Mouse (Mus musculus): ENCODE results near the gene Pnrc1. TPM values are rescaled to one million over a fixed set of nuclear protein-coding genes. Genes with fewer than 3 reads are reported as not detected.
A peak's percentile ranks its signal among the peaks of the same experiment; 100 is the strongest.

Pnrc1 gene
- polyA plus RNA-seq, 1 experiment from 2014 or later, result 72.8 TPM

DNA sequence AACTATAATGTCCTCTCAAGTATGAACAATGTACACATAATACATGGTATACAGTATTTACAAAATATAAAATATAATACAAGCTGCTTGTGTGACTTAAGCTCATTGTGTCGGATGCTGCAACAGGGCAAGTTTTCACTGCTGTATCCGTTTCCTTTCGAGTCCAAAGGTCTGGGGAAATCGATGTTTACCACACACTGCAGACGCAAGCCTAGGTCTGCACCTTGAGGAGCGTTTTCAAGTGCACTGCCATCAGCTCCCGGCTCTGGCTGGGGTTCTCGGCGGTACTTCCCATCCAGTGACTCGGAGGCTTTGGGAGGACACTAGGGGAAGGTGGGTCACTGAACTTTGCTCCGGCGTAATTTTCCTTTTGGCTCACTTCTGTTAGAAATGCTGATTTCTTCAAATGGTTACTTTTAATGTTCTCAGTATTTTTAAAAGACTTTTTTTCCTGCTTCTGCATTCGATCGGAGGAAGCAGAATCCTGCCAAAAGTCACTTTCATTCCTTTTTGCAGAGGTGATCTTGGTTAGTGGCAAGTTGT, 44.0 kb downstream of the Pnrc1 start:
- no peaks in the 10 kb centered on the region for H3K9me3 ChIP-seq
- peak overlapping the region; percentile 98 for H3K4me3 ChIP-seq
- 80% methylated on average over 14 of the region's 14 CpGs for WGBS
- peak overlapping the region; percentile 88 for H3K4me2 ChIP-seq
- ATAC-seq (ENCODE audit: extremely low read depth, insufficient number of reproducible peaks, low FRiP score, low TSS enrichment), result no peak
- H3K9ac ChIP-seq, result peak overlapping the region; percentile 92
- no peaks in the 10 kb centered on the region for H3K27me3 ChIP-seq (replicated peaks)
- peaks cover 43% of the 10 kb centered on the region for H3K4me1 ChIP-seq
- H3K27ac ChIP-seq (replicated peaks), result no peak overlapping the region
- peaks cover 40% of the 10 kb centered on the region for H3K36me3 ChIP-seq

GRCm38 (mm10) chr4:33243921-33244320, 46.0 kb downstream of the Pnrc1 start:
- H3K4me3 ChIP-seq, result no peak overlapping the region
- no peak for ATAC-seq (ENCODE audit: extremely low read depth, insufficient number of reproducible peaks, low FRiP score, low TSS enrichment)
- H3K27me3 ChIP-seq (replicated peaks), result no peaks in the 10 kb centered on the region
- no peak overlapping the region for H3K9ac ChIP-seq
- no peak overlapping the region; the same call in 1 of the 2 replicates for H3K27ac ChIP-seq (replicated peaks)
- no peaks in the 10 kb centered on the region for H3K9me3 ChIP-seq
- WGBS, result 75% methylated on average over 4 of the region's 4 CpGs
- peaks cover 40% of the 10 kb centered on the region for H3K36me3 ChIP-seq
- H3K4me1 ChIP-seq, result peaks cover 33% of the 10 kb centered on the region
- H3K4me2 ChIP-seq, result 0 out of 2 replicates have a peak overlapping the region, but pooled peaks have one; percentile 27

DNA sequence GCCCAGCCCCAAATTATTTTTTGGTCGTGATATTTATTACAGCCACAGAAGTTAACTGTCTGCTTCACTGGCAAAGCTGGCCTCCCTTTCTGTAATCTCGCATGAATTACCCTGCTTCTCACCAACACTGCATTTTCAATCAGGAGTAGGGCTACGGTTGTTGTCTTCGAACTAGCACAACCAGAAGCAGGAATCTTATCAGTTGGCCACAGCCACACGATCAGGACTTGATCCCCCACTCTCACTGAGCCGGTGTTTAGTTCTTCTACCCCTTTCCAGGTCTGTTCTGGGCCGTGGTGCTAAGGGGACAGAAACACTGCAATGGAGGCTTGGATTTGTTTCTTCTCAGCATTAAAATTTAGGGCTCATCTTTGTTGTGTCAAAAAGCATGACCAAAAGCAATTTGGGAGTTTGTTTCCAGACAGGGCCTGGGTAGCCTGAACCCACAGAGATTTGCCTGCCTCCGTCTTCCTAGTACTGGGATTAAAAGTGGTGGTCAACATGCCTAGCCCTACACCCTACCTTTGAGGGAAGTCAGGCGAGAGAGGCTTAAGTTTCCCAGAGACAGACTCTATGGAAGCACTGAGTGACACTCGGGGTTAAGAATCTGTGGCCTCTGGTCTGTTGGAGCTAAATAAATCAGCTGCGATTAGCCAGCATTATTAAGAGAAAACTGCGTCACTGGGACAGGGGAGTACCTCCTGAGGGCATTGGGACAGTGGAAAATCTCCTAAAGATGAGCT, 46.8 kb downstream of the Pnrc1 start:
- WGBS, result 59% methylated on average over 12 of the region's 12 CpGs
- H3K4me2 ChIP-seq, result no peak overlapping the region
- H3K4me1 ChIP-seq, result peaks cover 33% of the 10 kb centered on the region
- H3K27me3 ChIP-seq (replicated peaks), result no peaks in the 10 kb centered on the region
- no peak overlapping the region for H3K9ac ChIP-seq
- no peaks in the 10 kb centered on the region for H3K9me3 ChIP-seq
- H3K4me3 ChIP-seq, result no peak overlapping the region
- H3K36me3 ChIP-seq, result peaks cover 40% of the 10 kb centered on the region
- H3K27ac ChIP-seq (replicated peaks), result no peak overlapping the region
- no peak for ATAC-seq (ENCODE audit: extremely low read depth, insufficient number of reproducible peaks, low FRiP score, low TSS enrichment)

DNA sequence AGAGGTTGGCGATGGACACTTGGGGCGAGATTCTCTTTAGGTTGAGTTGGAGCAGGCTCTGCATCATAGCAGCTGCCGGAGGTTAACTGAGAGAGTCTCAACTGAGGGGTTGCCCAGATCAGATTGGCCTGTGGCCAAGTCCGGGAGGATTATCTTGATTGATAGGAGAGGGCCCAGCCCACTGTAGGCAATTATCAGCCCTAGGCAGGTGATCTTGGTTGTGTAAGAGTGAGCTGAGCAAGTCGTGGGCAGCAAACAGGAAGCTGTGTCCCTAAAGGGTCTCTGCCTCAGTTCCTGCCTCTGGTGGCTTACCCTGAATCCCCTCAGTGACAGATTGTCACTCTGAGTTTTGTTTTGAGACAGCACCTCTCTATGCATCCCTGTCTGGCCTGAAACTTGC, 47.4 kb downstream of the Pnrc1 start:
- peaks cover 40% of the 10 kb centered on the region for H3K36me3 ChIP-seq
- no peak overlapping the region for H3K4me3 ChIP-seq
- H3K27ac ChIP-seq (replicated peaks), result no peak overlapping the region
- H3K27me3 ChIP-seq (replicated peaks), result no peaks in the 10 kb centered on the region
- no peak for ATAC-seq (ENCODE audit: extremely low read depth, insufficient number of reproducible peaks, low FRiP score, low TSS enrichment)
- peaks cover 33% of the 10 kb centered on the region for H3K4me1 ChIP-seq
- H3K9me3 ChIP-seq, result no peaks in the 10 kb centered on the region
- no peak overlapping the region for H3K4me2 ChIP-seq
- WGBS, result 58% methylated on average over 5 of the region's 5 CpGs
- H3K9ac ChIP-seq, result no peak overlapping the region

GRCm38 (mm10) chr4:33230881-33231280, 59.1 kb downstream of the Pnrc1 start:
- H3K4me1 ChIP-seq, result no peaks in the 10 kb centered on the region
- H3K9ac ChIP-seq, result no peak overlapping the region
- H3K4me2 ChIP-seq, result no peak overlapping the region
- no peaks in the 10 kb centered on the region for H3K36me3 ChIP-seq
- H3K27me3 ChIP-seq (replicated peaks), result no peaks in the 10 kb centered on the region
- no peaks in the 10 kb centered on the region for H3K9me3 ChIP-seq
- no peak overlapping the region for H3K4me3 ChIP-seq
- H3K27ac ChIP-seq (replicated peaks), result no peak overlapping the region
- ATAC-seq (ENCODE audit: extremely low read depth, insufficient number of reproducible peaks, low FRiP score, low TSS enrichment), result no peak
- WGBS, result 82% methylated on average over 18 of the region's 18 CpGs

DNA sequence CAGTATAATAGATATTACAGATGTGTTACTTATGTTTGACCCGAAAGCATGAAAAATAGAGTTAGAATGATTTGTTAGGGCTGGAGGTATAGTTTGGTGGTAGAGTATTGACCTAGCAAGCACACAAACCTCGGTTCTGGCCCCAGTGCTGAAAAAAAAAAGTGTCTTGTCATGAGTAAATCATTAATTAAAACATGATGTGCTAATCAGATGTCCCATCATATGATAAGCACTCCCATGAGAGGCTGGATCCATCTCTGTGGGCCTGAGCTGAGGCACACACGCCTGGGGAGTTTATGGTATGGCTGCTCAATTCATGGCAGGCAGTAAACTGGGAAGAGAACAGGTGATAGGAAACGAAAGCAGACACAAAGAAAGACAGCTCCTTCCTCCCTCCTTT, 60.3 kb downstream of the Pnrc1 start:
- no peaks in the 10 kb centered on the region for H3K4me1 ChIP-seq
- no peak overlapping the region for H3K4me2 ChIP-seq
- no peaks in the 10 kb centered on the region for H3K9me3 ChIP-seq
- no peak overlapping the region for H3K27ac ChIP-seq (replicated peaks)
- H3K4me3 ChIP-seq, result no peak overlapping the region
- H3K27me3 ChIP-seq (replicated peaks), result no peaks in the 10 kb centered on the region
- no peak overlapping the region for H3K9ac ChIP-seq
- 74% methylated on average over 4 of the region's 4 CpGs for WGBS
- no peaks in the 10 kb centered on the region for H3K36me3 ChIP-seq
- no peak for ATAC-seq (ENCODE audit: extremely low read depth, insufficient number of reproducible peaks, low FRiP score, low TSS enrichment)

- Histone ChIP-seq H3K4me1 (no peaks in the 10 kb centered on the region), H3K9ac (no peak overlapping the region), H3K4me3 (no peak overlapping the region), H3K27ac (replicated peaks) (no peak overlapping the region), H3K27me3 (replicated peaks) (no peaks in the 10 kb centered on the region), H3K9me3 (no peaks in the 10 kb centered on the region), H3K36me3 (no peaks in the 10 kb centered on the region), H3K4me2 (no peak overlapping the region)
- ATAC-seq (ENCODE audit: extremely low read depth, insufficient number of reproducible peaks, low FRiP score, low TSS enrichment), result no peak
- 83% methylated on average over 7 of the region's 7 CpGs for WGBS
Observed at GRCm38 (mm10) chr4:33227164-33227563, 62.8 kb downstream of the Pnrc1 start.

GRCm38 (mm10) chr4:33224003-33224675, 65.8 kb downstream of the Pnrc1 start:
- 64% methylated on average over 7 of the region's 7 CpGs for WGBS
- H3K9me3 ChIP-seq, result no peaks in the 10 kb centered on the region
- H3K4me1 ChIP-seq, result no peaks in the 10 kb centered on the region
- H3K4me2 ChIP-seq, result no peak overlapping the region
- no peaks in the 10 kb centered on the region for H3K27me3 ChIP-seq (replicated peaks)
- no peak overlapping the region for H3K4me3 ChIP-seq
- ATAC-seq (ENCODE audit: extremely low read depth, insufficient number of reproducible peaks, low FRiP score, low TSS enrichment), result no peak
- H3K36me3 ChIP-seq, result no peaks in the 10 kb centered on the region
- no peak overlapping the region for H3K9ac ChIP-seq
- H3K27ac ChIP-seq (replicated peaks), result no peak overlapping the region

DNA sequence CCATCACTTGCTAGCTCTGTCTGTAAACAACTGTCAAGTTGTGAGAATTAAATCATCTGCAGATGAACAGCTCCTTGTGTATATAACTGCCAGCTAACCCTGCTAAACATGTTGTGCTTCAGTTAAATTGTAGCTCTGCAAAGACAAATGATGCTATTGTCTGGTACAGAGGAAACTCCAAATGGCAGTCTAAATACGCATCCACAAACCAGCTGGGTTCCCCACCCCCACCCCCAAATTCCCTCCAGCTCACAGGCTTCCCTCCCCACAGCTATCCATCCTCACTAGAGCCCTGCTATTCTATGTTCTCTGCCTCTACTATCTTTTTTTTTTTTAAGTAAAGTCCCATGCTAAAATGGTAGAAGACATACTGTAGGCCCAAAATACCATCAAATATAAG, 68.1 kb downstream of the Pnrc1 start:
- H3K36me3 ChIP-seq, result no peaks in the 10 kb centered on the region
- H3K4me3 ChIP-seq, result no peak overlapping the region
- no peaks in the 10 kb centered on the region for H3K27me3 ChIP-seq (replicated peaks)
- H3K27ac ChIP-seq (replicated peaks), result no peak overlapping the region
- H3K4me2 ChIP-seq, result no peak overlapping the region
- H3K9ac ChIP-seq, result no peak overlapping the region
- 64% methylated on average over 1 of the region's 1 CpGs for WGBS
- no peaks in the 10 kb centered on the region for H3K9me3 ChIP-seq
- ATAC-seq (ENCODE audit: extremely low read depth, insufficient number of reproducible peaks, low FRiP score, low TSS enrichment), result no peak
- H3K4me1 ChIP-seq, result no peaks in the 10 kb centered on the region

DNA sequence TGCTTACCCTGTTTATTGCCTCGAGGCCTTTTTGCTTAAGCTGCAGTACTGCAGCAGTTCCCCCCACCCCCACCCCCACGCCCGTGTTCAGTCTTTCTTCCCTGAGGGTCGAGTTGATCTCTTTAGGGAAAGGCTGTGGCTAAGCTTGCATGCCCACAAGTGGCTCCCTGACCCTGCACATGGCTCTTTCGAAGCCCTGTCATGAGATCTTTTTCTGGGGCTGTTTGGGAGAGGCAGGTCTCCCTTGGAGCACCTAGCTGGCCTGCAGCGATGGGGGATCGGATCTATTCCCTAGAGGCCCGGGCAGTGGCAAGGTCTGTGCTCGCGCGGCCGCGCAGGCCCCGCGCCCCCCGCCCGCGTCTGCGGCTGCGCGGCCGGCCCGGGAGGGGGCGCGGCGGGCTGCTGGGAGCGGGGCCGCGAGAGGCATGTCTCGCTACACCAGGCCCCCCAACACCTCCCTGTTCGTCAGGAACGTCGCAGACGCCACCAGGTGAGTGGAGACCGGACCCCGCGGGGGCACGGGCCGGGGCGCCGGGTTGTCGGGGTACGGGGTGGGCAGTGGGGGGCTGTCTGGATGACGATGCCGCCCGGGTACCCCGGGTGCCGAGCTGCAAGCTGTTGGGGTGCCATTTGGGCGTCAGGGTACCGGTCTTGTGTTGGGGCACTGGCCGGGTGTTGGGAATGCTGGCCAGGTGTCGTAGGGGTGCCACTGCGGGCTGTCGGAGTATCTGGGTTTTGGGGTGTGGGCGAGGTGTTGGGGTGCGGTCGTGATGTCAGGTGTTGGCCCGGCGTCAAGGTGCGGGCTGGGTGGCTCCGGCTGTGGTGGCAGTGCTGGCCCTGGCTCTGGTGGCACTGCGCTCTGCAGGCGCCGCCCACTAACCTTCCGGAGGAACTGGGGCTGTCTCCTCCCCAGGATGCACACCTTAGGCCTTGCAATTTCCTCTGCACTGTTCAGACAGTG, 80.8 kb downstream of the Pnrc1 start, which contains the start of gene Srsf12:
Gene Srsf12, plus strand, starts transcription at position 111 of the 961 bp plus-strand sequence.
- H3K27ac ChIP-seq (replicated peaks), result no peak within 1 kb of the TSS
- no peaks in the 10 kb centered on the region for H3K9me3 ChIP-seq
- H3K36me3 ChIP-seq, result no peaks in the 10 kb centered on the region
- peak within 1 kb of the TSS; percentile 66 for H3K4me3 ChIP-seq
- 5% methylated on average over 65 of the region's 65 CpGs for WGBS
- H3K9ac ChIP-seq, result peak within 1 kb of the TSS; percentile 85
- peaks cover 15% of the 10 kb centered on the region; the same call in 1 of the 2 replicates for H3K4me1 ChIP-seq
- no peak; the same call in 1 of the 2 replicates for ATAC-seq (ENCODE audit: extremely low read depth, insufficient number of reproducible peaks, low FRiP score, low TSS enrichment)
- H3K4me2 ChIP-seq, result peak within 1 kb of the TSS; percentile 99
- H3K27me3 ChIP-seq (replicated peaks), result peaks cover 13% of the 10 kb centered on the region

- H3K36me3 ChIP-seq, result no peaks in the 10 kb centered on the region
- no peak overlapping the region for H3K4me3 ChIP-seq
- ATAC-seq (ENCODE audit: extremely low read depth, insufficient number of reproducible peaks, low FRiP score, low TSS enrichment), result no peak
- peaks cover 15% of the 10 kb centered on the region; the same call in 1 of the 2 replicates for H3K4me1 ChIP-seq
- WGBS, result 77% methylated on average over 2 of the region's 2 CpGs
- H3K9me3 ChIP-seq, result no peaks in the 10 kb centered on the region
- no peak overlapping the region for H3K9ac ChIP-seq
- H3K4me2 ChIP-seq, result no peak overlapping the region
- H3K27ac ChIP-seq (replicated peaks), result no peak overlapping the region
- peaks cover 13% of the 10 kb centered on the region for H3K27me3 ChIP-seq (replicated peaks)
Observed at GRCm38 (mm10) chr4:33207551-33207950, 82.4 kb downstream of the Pnrc1 start.

Data from heart, embryonic 13.5 days (tissue).